Mouse (Mus musculus) lung, embryonic 14.5 days (tissue): ENCODE results near the gene Bach2. TPM values are rescaled to one million over a fixed set of nuclear protein-coding genes. Genes with fewer than 3 reads are reported as not detected.

Experiments
- ATAC-seq: fragments of 200-750 bp; cut with Nextera tagmentation; 2 replicates; pipeline ENCODE4 v1.8.0; 2017; ENCODE audit warnings: mild to moderate bottlenecking, moderate TSS enrichment, moderate library complexity; ENCODE audit not compliant: insufficient read depth
- DNase-seq: peaks from one replicate; pipeline ENCODE4 v3.0.0-alpha.2; 2015
- H3K27ac ChIP-seq: fragments of 300-500 bp; sonication (generic); 2 replicates; pipeline ENCODE4 v1.5.1; 2014; ENCODE audit warnings: low read depth, mild to moderate bottlenecking, moderate library complexity
- H3K27me3 ChIP-seq: fragments of 300-500 bp; sonication (generic); 2 replicates; pipeline ENCODE4 v1.6.1; 2014; ENCODE audit warnings: low read length, control low read depth; ENCODE audit not compliant: insufficient read depth
- H3K36me3 ChIP-seq: fragments of 300-500 bp; sonication (generic); 2 replicates; pipeline ENCODE4 v1.6.1; 2014; ENCODE audit warnings: control low read depth; ENCODE audit not compliant: insufficient read depth
- H3K4me1 ChIP-seq: fragments of 300-500 bp; sonication (generic); 2 replicates; pipeline ENCODE4 v1.6.1; 2014; ENCODE audit warnings: antibody characterized with exemption, control low read depth; ENCODE audit not compliant: insufficient read depth
- H3K4me2 ChIP-seq: fragments of 300-500 bp; sonication (generic); 2 replicates; pipeline ENCODE4 v1.6.1; 2014; ENCODE audit warnings: mild to moderate bottlenecking
- H3K4me3 ChIP-seq: fragments of 300-500 bp; sonication (generic); 2 replicates; pipeline ENCODE4 v1.5.1; 2014; ENCODE audit warnings: low read depth, low read length
- H3K9ac ChIP-seq: fragments of 300-500 bp; sonication (generic); 2 replicates; pipeline ENCODE4 v1.6.1; 2014
- H3K9me3 ChIP-seq: fragments of 300-500 bp; sonication (generic); 2 replicates; pipeline ENCODE4 v1.6.1; 2016; ENCODE audit warnings: low read depth, low read length, control low read depth
- CTCF ChIP-seq: IDR thresholded peaks from 2 replicates; pipeline ENCODE4 v1.5.1; 2016; ENCODE audit warnings: antibody characterized with exemption, low read depth
- WGBS: fragments of 180-500 bp; shearing (Covaris S2); extraction: QIAGEN DNeasy Blood & Tissue Kit; methylation state at CpG from one replicate; pipeline ENCODE4 v1.1.7; 2014; 5-methylcytosine and 5-hydroxymethylcytosine counted together
- polyA plus RNA-seq: library from polyadenylated mRNA; unstranded; fragments of >200 nt; fragmentation: Nextera tagmentation; extraction: Ambion mirVana; gene quantifications from 2 replicates; pipeline ENCODE4 v1.2.1, GENCODE M21; 2014

Gene Bach2
- polyA plus RNA-seq, result 12.8 and 16.1 TPM in 2 replicates

- ATAC-seq (peak; percentile 88), DNase-seq (peak; percentile 98)
- H3K4me2 ChIP-seq, result peak within 1 kb of the TSS; percentile 90
- peak within 1 kb of the TSS; percentile 83 for H3K4me3 ChIP-seq
- no peaks in the 10 kb centered on the region for H3K36me3 ChIP-seq
- H3K9me3 ChIP-seq, result no peaks in the 10 kb centered on the region
- WGBS, result under 1% methylated on average over 69 of the region's 69 CpGs
- H3K9ac ChIP-seq, result peak within 1 kb of the TSS; percentile 89
- no peaks in the 10 kb centered on the region for H3K27me3 ChIP-seq
- TF ChIP-seq CTCF, result peak; percentile 41
- H3K27ac ChIP-seq, result peak within 1 kb of the TSS; percentile 98
- H3K4me1 ChIP-seq, result peaks cover 11% of the 10 kb centered on the region
Observed at GRCm38 (mm10) chr4:32238366-32238854, at the start of gene Bach2. Gene Bach2, plus strand, starts transcription at chr4:32238804.

- Histone ChIP-seq H3K9ac (no peak overlapping the region), H3K4me2 (no peak overlapping the region), H3K36me3 (no peaks in the 10 kb centered on the region), H3K9me3 (no peaks in the 10 kb centered on the region), H3K27ac (no peak overlapping the region), H3K27me3 (no peaks in the 10 kb centered on the region), H3K4me1 (no peaks in the 10 kb centered on the region), H3K4me3 (no peak overlapping the region)
- DNase-seq, result no peak
- ATAC-seq, result no peak
- no peak for TF ChIP-seq CTCF
- WGBS, result 80% methylated on average over 4 of the region's 4 CpGs
Observed at GRCm38 (mm10) chr4:32189416-32190036, 49.1 kb upstream of the Bach2 start.

GRCm38 (mm10) chr4:32190506-32190905 is 48.1 kb upstream of the Bach2 start:
- no peak overlapping the region for H3K4me3 ChIP-seq
- no peak for TF ChIP-seq CTCF
- no peaks in the 10 kb centered on the region for H3K36me3 ChIP-seq
- DNase-seq, result no peak
- H3K4me1 ChIP-seq, result peaks cover 3% of the 10 kb centered on the region; the same call in 1 of the 2 replicates
- no peak overlapping the region for H3K9ac ChIP-seq
- no peak overlapping the region for H3K27ac ChIP-seq
- no peaks in the 10 kb centered on the region for H3K27me3 ChIP-seq
- WGBS, result 75% methylated on average over 8 of the region's 8 CpGs
- H3K9me3 ChIP-seq, result no peaks in the 10 kb centered on the region
- ATAC-seq, result no peak
- no peak overlapping the region for H3K4me2 ChIP-seq

- H3K4me3 ChIP-seq, result no peak overlapping the region
- DNase-seq, result peak; percentile 96
- peak overlapping the region; percentile 86 for H3K27ac ChIP-seq
- H3K4me2 ChIP-seq, result peak overlapping the region; percentile 21; the same call in 1 of the 2 replicates
- no peaks in the 10 kb centered on the region for H3K9me3 ChIP-seq
- peak; percentile 95 for ATAC-seq
- peaks cover 14% of the 10 kb centered on the region for H3K4me1 ChIP-seq
- no peak overlapping the region for H3K9ac ChIP-seq
- TF ChIP-seq CTCF, result no peak
- WGBS, result 8% methylated on average over 9 of the region's 9 CpGs
- no peaks in the 10 kb centered on the region for H3K36me3 ChIP-seq
- H3K27me3 ChIP-seq, result no peaks in the 10 kb centered on the region
Observed at GRCm38 (mm10) chr4:32195945-32196921, 42.4 kb upstream of the Bach2 start.

GRCm38 (mm10) chr4:32198031-32198430 is 40.6 kb upstream of the Bach2 start:
- ATAC-seq (no peak), DNase-seq (no peak)
- H3K4me2 ChIP-seq, result no peak overlapping the region
- no peak overlapping the region for H3K27ac ChIP-seq
- H3K4me3 ChIP-seq, result no peak overlapping the region
- H3K9ac ChIP-seq, result no peak overlapping the region
- no peaks in the 10 kb centered on the region for H3K9me3 ChIP-seq
- H3K27me3 ChIP-seq, result no peaks in the 10 kb centered on the region
- H3K4me1 ChIP-seq, result peaks cover 14% of the 10 kb centered on the region
- WGBS, result 91% methylated on average over 1 of the region's 1 CpGs
- TF ChIP-seq CTCF, result no peak
- no peaks in the 10 kb centered on the region for H3K36me3 ChIP-seq

- Histone ChIP-seq H3K27ac (no peak overlapping the region), H3K9ac (no peak overlapping the region), H3K4me2 (no peak overlapping the region), H3K36me3 (no peaks in the 10 kb centered on the region), H3K27me3 (no peaks in the 10 kb centered on the region), H3K4me3 (no peak overlapping the region), H3K9me3 (no peaks in the 10 kb centered on the region), H3K4me1 (peaks cover 14% of the 10 kb centered on the region)
- 75% methylated on average over 7 of the region's 7 CpGs for WGBS
- DNase-seq, result no peak
- no peak for TF ChIP-seq CTCF
- ATAC-seq, result no peak
Observed at GRCm38 (mm10) chr4:32198589-32198988, 40.0 kb upstream of the Bach2 start.

GRCm38 (mm10) chr4:32199156-32199555 is 39.4 kb upstream of the Bach2 start:
- ATAC-seq (no peak), DNase-seq (no peak)
- H3K27ac ChIP-seq, result no peak overlapping the region
- H3K4me1 ChIP-seq, result peaks cover 14% of the 10 kb centered on the region
- TF ChIP-seq CTCF, result no peak
- no peak overlapping the region for H3K4me3 ChIP-seq
- no peaks in the 10 kb centered on the region for H3K36me3 ChIP-seq
- WGBS, result 79% methylated on average over 7 of the region's 7 CpGs
- no peaks in the 10 kb centered on the region for H3K9me3 ChIP-seq
- H3K9ac ChIP-seq, result no peak overlapping the region
- no peaks in the 10 kb centered on the region for H3K27me3 ChIP-seq
- H3K4me2 ChIP-seq, result no peak overlapping the region
